Mouse (Mus musculus) adrenal gland, postnatal 25 days (tissue): ENCODE measurements around the gene Pkm. TPM values are rescaled to one million over a fixed set of nuclear protein-coding genes. Genes with fewer than 3 reads are reported as not detected.

ENCODE experiments used
- DNase-seq: peaks from one replicate; pipeline ENCODE4 v3.0.0; 2021; ENCODE audit warnings: mixed read lengths
- total RNA-seq: library from RNA; stranded (reverse); gene quantifications from 2 replicates; pipeline ENCODE4 v1.2.3, GENCODE M21; 2021

Pkm gene
- total RNA-seq, 1 experiment from 2014 or later: 706 TPM

DNA sequence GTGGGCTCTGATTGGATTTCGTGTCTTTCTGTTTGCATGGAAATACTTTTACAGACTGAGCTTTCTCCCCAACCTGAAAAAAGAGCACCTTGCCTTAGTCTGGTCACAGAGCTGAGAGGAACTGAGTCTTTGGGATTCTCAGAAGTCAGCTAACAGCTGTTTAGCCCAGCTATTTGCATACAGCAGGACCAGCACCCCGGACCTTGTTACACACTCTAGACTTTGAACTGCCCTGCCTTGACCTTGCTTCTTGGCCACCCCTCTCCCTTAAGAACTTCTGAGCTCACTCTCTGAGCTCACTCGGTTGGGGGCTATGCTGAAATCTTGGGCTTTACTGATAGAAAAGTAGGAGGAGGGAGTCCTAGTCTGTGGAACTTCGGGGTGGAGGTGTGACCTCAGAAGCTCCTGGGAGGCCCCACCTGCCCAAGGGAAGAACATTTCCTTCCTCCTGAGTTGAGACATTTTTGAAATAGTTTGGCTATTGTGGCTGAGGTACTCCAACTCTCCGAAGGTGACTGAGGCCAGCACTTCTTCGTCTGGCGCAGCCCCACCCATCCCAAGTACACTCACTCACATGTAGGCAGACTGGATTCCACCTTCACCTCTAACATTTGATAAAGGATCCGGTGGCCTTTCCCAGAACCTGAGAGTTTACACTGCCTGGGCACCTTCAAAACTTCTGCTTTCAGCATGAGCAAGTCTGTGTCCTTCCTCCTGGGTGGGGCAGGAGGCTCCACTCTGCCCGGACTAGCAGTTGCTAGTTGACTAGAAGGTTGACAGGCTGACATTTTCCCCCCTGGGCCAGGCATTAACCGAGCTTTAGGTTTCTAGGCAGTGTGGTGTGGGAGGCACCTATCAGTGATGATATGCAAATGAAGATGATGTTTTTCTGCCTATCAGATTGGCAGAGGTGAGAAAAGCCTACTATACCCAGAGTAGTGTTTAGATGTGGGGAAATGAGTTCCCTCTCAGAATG lies 51.0 kb downstream of the Pkm start:
- no peak for DNase-seq

DNA sequence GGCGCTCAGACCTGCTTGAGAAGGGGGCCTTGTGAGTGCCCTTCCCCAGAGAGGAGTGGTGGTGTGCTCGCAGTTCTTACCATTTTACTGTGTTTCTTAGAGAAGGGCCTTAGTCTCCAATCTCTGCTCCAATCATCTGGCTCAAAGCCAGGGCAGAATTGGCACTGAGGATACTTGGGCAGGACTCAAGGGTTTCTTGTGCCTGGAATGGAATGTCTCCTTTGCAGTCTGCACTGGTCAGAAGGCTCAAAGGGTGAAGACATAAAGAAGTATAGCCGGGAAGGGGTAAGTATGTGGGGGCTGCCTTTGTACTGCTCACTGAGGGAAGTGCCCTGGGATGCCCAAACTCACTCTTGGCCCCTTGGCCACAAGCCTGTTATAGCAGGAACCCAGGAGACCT lies 53.1 kb downstream of the Pkm start:
- DNase-seq: peak; percentile 24

DNA sequence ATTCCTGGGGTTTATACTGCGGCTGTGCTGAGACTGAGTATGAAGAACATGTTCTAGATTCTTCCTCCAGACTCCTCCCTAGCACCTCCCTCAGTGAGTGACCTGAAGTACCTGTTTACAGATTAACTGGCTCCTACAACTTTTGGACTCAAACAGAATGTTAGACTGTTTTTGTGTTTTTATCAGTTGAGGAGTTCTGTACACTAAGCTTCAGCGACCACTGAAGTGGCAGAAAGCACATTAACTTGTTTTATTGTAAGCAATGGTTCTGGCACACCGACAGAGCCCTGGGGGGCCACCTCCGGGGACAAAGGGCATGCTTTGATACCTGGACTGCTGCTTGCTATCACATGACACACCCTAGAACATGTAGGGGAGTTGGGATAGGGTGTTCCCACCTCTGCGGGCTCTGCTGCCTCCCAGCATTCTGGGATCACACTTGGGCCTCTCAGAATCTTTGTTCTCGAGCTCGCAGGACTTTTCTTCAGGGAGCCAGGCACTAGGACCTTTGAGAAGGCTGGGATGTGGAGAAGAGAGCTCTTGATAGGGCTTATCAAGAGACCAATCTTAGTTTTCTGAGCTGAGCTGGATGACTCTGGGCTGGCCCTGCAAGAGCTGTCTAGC lies 60.2 kb downstream of the Pkm start:
- DNase-seq: no peak

DNA sequence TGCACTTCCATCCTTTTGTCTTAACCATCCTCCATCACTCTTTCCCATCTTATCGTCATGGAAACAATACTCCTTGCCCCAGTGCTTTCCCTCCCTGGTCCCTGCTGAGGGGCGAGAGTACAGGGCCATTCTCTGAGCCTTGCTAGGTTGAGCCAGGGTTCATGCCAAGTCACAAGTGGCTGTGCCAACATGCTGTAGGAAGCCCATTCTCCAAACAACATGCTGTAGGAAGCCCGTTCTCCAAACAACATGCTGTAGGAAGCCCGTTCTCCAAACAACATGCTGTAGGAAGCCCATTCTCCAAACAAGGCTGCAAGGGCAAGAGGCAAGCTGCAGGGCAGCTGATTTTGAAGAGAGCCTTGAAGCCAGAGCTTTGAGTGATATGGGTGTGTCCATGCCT lies 62.1 kb downstream of the Pkm start:
- no peak for DNase-seq

DNA sequence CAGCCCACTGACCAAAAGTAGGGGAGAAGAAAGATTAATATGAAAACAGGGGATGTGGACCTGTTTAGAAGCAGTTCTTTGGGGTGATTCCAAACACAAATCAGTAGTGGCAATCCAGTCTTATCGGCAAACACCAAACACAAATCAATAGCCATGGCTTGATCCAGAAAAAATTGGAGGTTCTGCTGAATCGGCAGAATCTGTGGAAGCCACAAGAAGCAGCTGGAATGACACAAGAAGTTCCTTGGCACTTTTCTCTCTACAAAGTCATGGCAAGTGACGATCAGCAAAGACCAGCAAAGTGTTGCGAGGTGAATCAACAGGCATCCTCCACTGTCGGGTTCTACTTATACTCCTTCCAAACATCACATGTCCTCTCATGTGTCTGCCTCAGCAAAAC lies 65.0 kb downstream of the Pkm start:
- no peak for DNase-seq

DNA sequence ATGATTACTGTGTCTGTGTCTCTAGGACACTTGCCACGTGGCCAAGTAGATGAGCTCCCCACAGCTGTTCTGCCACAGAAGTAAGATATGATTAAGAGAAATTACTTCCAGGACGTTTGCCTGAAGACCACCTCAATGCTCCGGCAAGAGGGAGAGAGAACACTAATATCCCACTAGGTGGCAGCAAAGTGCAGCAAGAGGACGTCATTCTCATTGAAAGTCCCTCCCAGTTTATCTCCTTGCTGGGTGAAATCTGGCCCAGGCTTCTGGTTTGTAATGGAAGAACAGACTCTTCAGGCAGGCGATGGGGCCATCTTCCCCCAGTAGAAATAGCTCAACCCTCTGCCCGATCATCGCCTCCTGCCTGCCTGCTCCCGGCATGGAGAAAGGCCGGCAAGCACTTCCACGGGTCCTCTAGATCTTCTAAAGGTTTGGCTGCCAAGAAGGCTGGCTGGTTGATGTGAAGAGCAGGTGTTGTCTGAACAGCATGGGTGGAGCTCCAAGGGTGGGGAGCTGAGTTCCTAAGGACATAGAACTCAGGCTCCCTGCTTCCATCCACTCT lies 67.0 kb downstream of the Pkm start:
- DNase-seq: peak; percentile 37

DNA sequence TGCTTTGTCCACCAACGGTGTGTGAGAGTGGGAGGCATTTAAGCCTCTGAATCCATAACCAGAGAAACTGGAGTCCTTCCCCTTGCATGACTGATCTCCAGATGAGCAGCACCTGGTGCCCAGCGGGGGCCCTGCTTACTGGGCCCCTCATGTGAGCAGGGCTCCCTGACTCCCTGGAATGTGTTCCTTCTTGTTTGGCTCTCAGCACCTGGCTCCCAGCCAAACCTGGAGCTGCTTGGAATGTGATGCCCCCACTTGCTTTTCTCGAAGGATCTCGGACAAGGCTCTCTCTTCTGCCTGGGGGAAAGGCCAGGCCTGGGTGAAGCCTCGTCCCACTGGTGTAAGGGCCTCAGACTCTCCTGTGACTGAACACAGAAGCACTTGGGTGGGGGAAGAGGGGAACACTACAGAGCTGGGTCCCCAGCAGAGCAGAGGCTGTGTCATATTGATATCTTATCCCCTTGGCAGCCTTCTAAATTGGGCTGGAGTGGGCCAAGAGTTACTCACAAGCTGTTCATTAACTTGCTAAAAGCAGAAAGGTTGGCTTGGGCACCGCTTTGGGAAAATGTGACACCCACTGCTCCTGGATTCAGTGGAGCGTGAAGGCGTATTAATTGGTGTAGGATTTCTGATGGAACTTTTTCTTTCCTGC lies 67.7 kb downstream of the Pkm start:
- no peak for DNase-seq

DNA sequence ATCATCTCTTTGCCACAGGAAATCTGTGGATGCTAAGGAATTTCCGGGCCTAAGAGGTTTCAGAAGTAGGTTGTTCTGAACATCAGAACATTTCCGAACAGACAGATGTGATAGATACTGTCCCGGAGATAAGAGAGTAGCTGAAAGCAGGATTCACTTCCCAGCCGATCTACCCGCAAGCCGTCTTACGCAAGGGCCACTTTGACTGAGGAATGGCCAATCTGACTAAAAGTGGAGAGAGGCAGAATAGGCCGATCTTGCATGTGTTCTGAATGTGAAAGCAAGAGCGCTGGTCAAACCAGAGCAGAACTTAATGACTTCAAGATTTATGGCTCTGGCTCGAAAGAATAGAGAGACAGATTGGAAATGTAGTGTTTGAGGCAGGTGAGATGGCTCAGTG lies 69.3 kb downstream of the Pkm start:
- no peak for DNase-seq

DNA sequence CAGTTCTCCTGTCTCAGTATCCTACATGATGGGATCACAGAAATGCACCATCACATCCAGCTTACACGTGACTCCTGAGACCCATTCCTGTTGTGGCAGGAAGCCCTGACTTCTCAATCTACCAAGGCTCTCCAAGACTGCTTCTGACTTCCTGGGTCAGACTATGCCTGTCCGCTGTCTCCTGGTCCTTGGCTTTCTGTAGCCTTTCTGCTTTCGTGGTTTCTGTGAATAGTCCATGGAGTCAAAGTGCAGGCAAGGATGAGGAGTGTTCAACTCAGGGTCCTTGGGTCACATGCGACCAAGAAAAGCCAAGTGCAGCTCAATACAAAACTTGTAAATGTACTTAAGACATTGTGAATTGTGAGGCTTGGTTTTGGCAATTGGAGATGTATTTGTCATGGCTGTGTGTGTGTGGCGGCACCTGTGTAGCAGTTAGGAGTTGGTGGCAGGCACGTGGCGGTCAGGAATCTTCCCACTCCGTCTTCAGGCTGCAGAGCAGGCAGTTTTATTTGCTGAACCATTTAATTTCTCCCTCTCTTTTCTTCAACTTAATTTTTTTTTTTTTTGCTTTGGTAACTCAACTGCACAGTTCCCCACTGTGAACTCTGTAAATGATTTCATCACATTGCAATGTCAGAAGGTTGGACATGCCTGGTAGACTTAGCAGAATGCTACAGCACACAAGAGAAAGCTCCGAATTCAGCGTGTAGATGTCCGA lies 71.6 kb downstream of the Pkm start:
- no peak for DNase-seq

Other genes starting within 250 kb of the Pkm start
- 138 and 142 TPM in 2 replicates for gene Arih1, start 169.8 kb upstream of the Pkm start, total RNA-seq
- gene Hexa, start 116.8 kb upstream of the Pkm start, total RNA-seq: 148 and 158 TPM in 2 replicates
- 3.5 and 5.0 TPM in 2 replicates for gene Tmem202, start 116.5 kb upstream of the Pkm start, total RNA-seq
- gene Celf6, start 78.5 kb upstream of the Pkm start, total RNA-seq: 4.0 and 5.3 TPM in 2 replicates
- gene Parp6, start 39.1 kb upstream of the Pkm start, total RNA-seq: 29.7 and 35.8 TPM in 2 replicates
- 0.12 and 0.24 TPM in 2 replicates for gene Gramd2, start 23.8 kb downstream of the Pkm start, total RNA-seq
- 11.4 and 12.2 TPM in 2 replicates for gene Senp8, start 94.3 kb downstream of the Pkm start, total RNA-seq
- 14.4 and 15.1 TPM in 2 replicates for gene Myo9a, start 94.5 kb downstream of the Pkm start, total RNA-seq